Mouse (Mus musculus) MEL (cell line): Measurements from ENCODE around the gene Ensa.
A peak's percentile ranks its signal among the peaks of the same experiment; 100 is the strongest.

Experiments
- CHD1 ChIP-seq: IDR thresholded peaks from 2 replicates; pipeline ENCODE4 v1.6.1; 2012; ENCODE audit warnings: low read depth, mild to moderate bottlenecking, inconsistent platforms, low read length, improper control_type of control experiment
- CTCF ChIP-seq, 3 experiments: IDR thresholded peaks in 2 of 3; conservative IDR thresholded peaks in 1 of 3; 2 replicates each; pipeline ENCODE4 v1.5.1; 2011 to 2012; ENCODE audit warnings: low read length in 3 of 3, low read depth in 2 of 3, mild to moderate bottlenecking in 2 of 3, improper control_type of control experiment in 1 of 3, inconsistent platforms in 1 of 3, mixed read lengths in 1 of 3, moderate library complexity in 1 of 3; ENCODE audit not compliant: control insufficient read depth in 1 of 3, insufficient read depth in 1 of 3, poor library complexity in 1 of 3, severe bottlenecking in 1 of 3
- EP300 ChIP-seq, 2 experiments: IDR thresholded peaks; 2 replicates each; pipeline ENCODE4 v1.6.1; 2011; ENCODE audit warnings: improper control_type of control experiment in 2 of 2, low read length in 2 of 2, low read depth in 1 of 2, mild to moderate bottlenecking in 1 of 2
- MAZ ChIP-seq: IDR thresholded peaks from 2 replicates; pipeline ENCODE4 v1.6.1; 2012; ENCODE audit warnings: low read depth, mild to moderate bottlenecking, inconsistent platforms, low read length, improper control_type of control experiment
- MEF2A ChIP-seq: IDR thresholded peaks from 2 replicates; pipeline ENCODE4 v1.6.1; 2014; ENCODE audit warnings: low read depth, mild to moderate bottlenecking, inconsistent platforms, low read length, improper control_type of control experiment; ENCODE audit not compliant: poor library complexity, insufficient replicate concordance, severe bottlenecking; ENCODE audit errors: extremely low read depth
- NELFE ChIP-seq: IDR thresholded peaks from 2 replicates; pipeline ENCODE4 v1.6.1; 2011; ENCODE audit warnings: low read depth, low read length, improper control_type of control experiment
- POLR2AphosphoS2 ChIP-seq: IDR thresholded peaks from 2 replicates; pipeline ENCODE4 v1.6.1; 2011; ENCODE audit warnings: low read length, improper control_type of control experiment
- TCF12 ChIP-seq: IDR thresholded peaks from 2 replicates; pipeline ENCODE4 v1.6.1; 2014; ENCODE audit warnings: low read depth, mild to moderate bottlenecking, inconsistent platforms, low read length, improper control_type of control experiment, moderate library complexity
- ZNF384 ChIP-seq: IDR thresholded peaks from 2 replicates; pipeline ENCODE4 v1.6.1; 2012; ENCODE audit warnings: low read depth, mild to moderate bottlenecking, inconsistent platforms, low read length, improper control_type of control experiment

- TF ChIP-seq NELFE = no peak; the same call in 1 of the 2 replicates
- TF ChIP-seq CTCF (IDR thresholded peaks at IDR 0.05 in 2 of 3, conservative IDR thresholded peaks at IDR 0.05 in 1 of 3; ENCODE audit: control insufficient read depth in 1 of 3, insufficient read depth in 1 of 3, low read depth in 2 of 3, low read length in 3 of 3, poor library complexity in 1 of 3, severe bottlenecking in 1 of 3) = peak in 2 of 3 experiments; percentile 97 to 100; a peak in 4 of 6 replicates
- TF ChIP-seq TCF12 = no peak
- no peak for TF ChIP-seq CHD1
- no peak for TF ChIP-seq ZNF384
- no peak for TF ChIP-seq MAZ
- TF ChIP-seq MEF2A = no peak
- TF ChIP-seq EP300 (IDR thresholded peaks at IDR 0.05; ENCODE audit: low read depth in 1 of 2, low read length in 2 of 2) = peak; percentile 49 to 59
- peak; percentile 35; the same call in 1 of the 2 replicates for TF ChIP-seq POLR2AphosphoS2
Observed at GRCm38 (mm10) chr3:95676745-95677419, 52.1 kb downstream of the Ensa start.
